Mouse (Mus musculus) right cerebral cortex, adult 2 months (tissue): Measurements from ENCODE around the gene Olfr1394.
"Not testable (repeated sequence)": the region's sequence is repeated elsewhere in the genome, so short reads cannot be mapped to it uniquely, and the experiment has no call there.

Experiments
- DNase-seq, 2 experiments: peaks; one replicate each; pipeline ENCODE4 v3.0.0; 2021 to 2022; ENCODE audit warnings: low spot score in 2 of 2

Olfr1394 gene

GRCm38 (mm10) chr11:49189737-49190136, 35.6 kb downstream of the Olfr1394 start:
- peak; percentile 74 to 83 for DNase-seq

- no peak for DNase-seq
Observed at GRCm38 (mm10) chr11:49191083-49191482, 36.9 kb downstream of the Olfr1394 start.

- DNase-seq, result not testable (repeated sequence)
Observed at GRCm38 (mm10) chr11:49194771-49195170, 40.6 kb downstream of the Olfr1394 start.

- no peak for DNase-seq
Observed at GRCm38 (mm10) chr11:49195819-49196322, 41.7 kb downstream of the Olfr1394 start.

- no peak for DNase-seq
Observed at GRCm38 (mm10) chr11:49200666-49201065, 46.5 kb downstream of the Olfr1394 start.

- DNase-seq, result no peak
Observed at GRCm38 (mm10) chr11:49201142-49201541, 47.0 kb downstream of the Olfr1394 start.

- no peak for DNase-seq
Observed at GRCm38 (mm10) chr11:49202071-49202470, 47.9 kb downstream of the Olfr1394 start.

- no peak for DNase-seq
Observed at GRCm38 (mm10) chr11:49202523-49203061, 48.4 kb downstream of the Olfr1394 start.

GRCm38 (mm10) chr11:49203129-49203768, 49.1 kb downstream of the Olfr1394 start, which contains the start of gene Zfp62:
Gene Zfp62, plus strand, starts transcription at chr11:49203292.
- peak; percentile 94 to 96 for DNase-seq

GRCm38 (mm10) chr11:49203771-49204497, 49.8 kb downstream of the Olfr1394 start:
- DNase-seq, result no peak

- no peak for DNase-seq
Observed at GRCm38 (mm10) chr11:49205080-49205590, 51.0 kb downstream of the Olfr1394 start.

GRCm38 (mm10) chr11:49207495-49207894, 53.3 kb downstream of the Olfr1394 start:
- no peak for DNase-seq
